Mouse (Mus musculus): ENCODE data around the gene Tex33. TPM values are rescaled to one million over a fixed set of nuclear protein-coding genes. Genes with fewer than 3 reads are reported as not detected.

Gene Tex33
- total RNA-seq, 2 experiments from 2014 or later: 0.49 TPM; not detected in 1

DNA sequence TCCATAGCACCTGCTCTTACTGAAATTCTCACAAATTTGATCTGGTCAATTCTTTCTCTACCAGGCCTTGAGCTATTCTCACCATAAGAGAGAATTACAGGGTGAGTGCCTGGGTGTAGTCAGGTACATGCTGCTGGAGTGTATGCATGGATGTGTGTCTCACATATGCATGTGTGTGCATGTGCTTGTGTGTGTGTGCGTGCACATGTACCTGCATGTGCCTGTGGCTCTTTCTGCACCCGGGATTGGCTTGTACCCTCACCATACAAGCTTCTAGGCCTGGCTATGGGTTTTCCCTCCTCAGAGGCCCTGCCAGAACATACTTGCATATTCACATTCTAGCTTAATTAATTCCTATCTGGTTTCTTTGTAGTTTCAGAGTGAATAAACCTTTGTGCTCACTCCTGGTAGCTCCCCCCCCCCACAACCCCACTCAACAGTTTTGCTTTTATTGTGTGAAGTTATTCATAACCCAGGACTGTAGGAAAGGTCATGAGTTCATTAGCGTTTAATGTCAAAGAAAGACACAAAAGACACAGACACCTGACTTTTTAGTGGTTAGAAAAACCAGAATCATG is 67.1 kb downstream of the Tex33 start:
- DNase-seq (ENCODE audit: low spot score in 2 of 2): no peak

Small RNA genes lying within 50 kb of the gene (microRNA-seq; reads per million reads assigned to microRNA genes)
- 0 reads per million in 2 experiments for gene Mir7676-2

Other genes starting within 250 kb of the Tex33 start
- 10 to 100 TPM; 28.3 to 31.0 TPM for gene Ift27, start 221.8 kb downstream of the Tex33 start, total RNA-seq (2021)
- gene Pvalb, start 189.5 kb downstream of the Tex33 start, total RNA-seq (2021): 1 to 10 TPM; 6.6 to 6.9 TPM
- gene Ncf4, start 151.1 kb downstream of the Tex33 start, total RNA-seq (2021): 1 to 10 TPM in 1 of 2 experiments, under 1 TPM in 1; 0.41 to 1.0 TPM
- gene Csf2rb2, start 90.2 kb downstream of the Tex33 start, total RNA-seq (2021): 1 to 10 TPM; 2.1 to 3.0 TPM
- 1 to 10 TPM; 1.5 to 2.4 TPM for gene Csf2rb, start 70.2 kb downstream of the Tex33 start, total RNA-seq (2021)
- 10 to 100 TPM; 43.7 to 55.4 TPM for gene Tst, start 10.0 kb upstream of the Tex33 start, total RNA-seq (2021)
- gene Mpst, start 10.5 kb upstream of the Tex33 start, total RNA-seq (2021): 10 to 100 TPM; 50.5 to 55.2 TPM
- gene Kctd17, start 32.7 kb upstream of the Tex33 start, total RNA-seq (2021): 100 to 1,000 TPM; 208 to 216 TPM
- not detected for gene Tmprss6, start 72.7 kb upstream of the Tex33 start, total RNA-seq (2021)
- under 1 TPM in 1 of 2 experiments, not detected in 1; 0.11 TPM for gene Il2rb, start 99.4 kb upstream of the Tex33 start, total RNA-seq (2021)
- 10 to 100 TPM; 17.4 to 19.4 TPM for gene C1qtnf6, start 135.5 kb upstream of the Tex33 start, total RNA-seq (2021)
- 10 to 100 TPM; 15.7 to 15.8 TPM for gene Sstr3, start 148.8 kb upstream of the Tex33 start, total RNA-seq (2021)
- gene Rac2, start 176.9 kb upstream of the Tex33 start, total RNA-seq (2021): 1 to 10 TPM; 3.6 to 3.7 TPM
- 10 to 100 TPM; 13.8 to 15.2 TPM for gene Cyth4, start 201.1 kb upstream of the Tex33 start, total RNA-seq (2021)